Mouse (Mus musculus) cerebellum, adult 9-10 months (tissue): ENCODE measurements around the gene S1pr1.

Experiments
- DNase-seq: peaks from one replicate; pipeline ENCODE4 v3.0.0; 2022

Gene S1pr1

GRCm38 (mm10) chr3:115711924-115712807, 2.7 kb downstream of the S1pr1 start:
- no peak for DNase-seq

- no peak for DNase-seq
These were observed 3.5 kb downstream of the S1pr1 start for GRCm38 (mm10) chr3:115711393-115711792.

- no peak for DNase-seq
These were observed 4.8 kb downstream of the S1pr1 start for GRCm38 (mm10) chr3:115710051-115710450.

- DNase-seq: no peak
These were observed 5.7 kb downstream of the S1pr1 start for GRCm38 (mm10) chr3:115709118-115709574.

GRCm38 (mm10) chr3:115706736-115707135, 8.1 kb downstream of the S1pr1 start:
- DNase-seq: no peak

- DNase-seq: no peak
These were observed 10.5 kb downstream of the S1pr1 start for GRCm38 (mm10) chr3:115704254-115704908.

- DNase-seq: no peak
These were observed 11.2 kb downstream of the S1pr1 start for GRCm38 (mm10) chr3:115703720-115704119.

- no peak for DNase-seq
These were observed 12.8 kb downstream of the S1pr1 start for GRCm38 (mm10) chr3:115702089-115702488.

GRCm38 (mm10) chr3:115695194-115695891, 19.5 kb downstream of the S1pr1 start:
- DNase-seq: no peak

GRCm38 (mm10) chr3:115694168-115694567, 20.7 kb downstream of the S1pr1 start:
- no peak for DNase-seq

GRCm38 (mm10) chr3:115693390-115693789, 21.5 kb downstream of the S1pr1 start:
- no peak for DNase-seq

- DNase-seq: no peak
These were observed 22.0 kb downstream of the S1pr1 start for GRCm38 (mm10) chr3:115692857-115693256.

- no peak for DNase-seq
These were observed 22.5 kb downstream of the S1pr1 start for GRCm38 (mm10) chr3:115692384-115692783.

- no peak for DNase-seq
These were observed 25.0 kb downstream of the S1pr1 start for GRCm38 (mm10) chr3:115689920-115690319.

- no peak for DNase-seq
These were observed 25.5 kb downstream of the S1pr1 start for GRCm38 (mm10) chr3:115689352-115689751.

- DNase-seq: no peak
These were observed 27.1 kb downstream of the S1pr1 start for GRCm38 (mm10) chr3:115687821-115688220.

GRCm38 (mm10) chr3:115682328-115683088, 32.4 kb downstream of the S1pr1 start:
- DNase-seq: no peak

- DNase-seq: no peak
These were observed 33.7 kb downstream of the S1pr1 start for GRCm38 (mm10) chr3:115681184-115681583.

- no peak for DNase-seq
These were observed 35.9 kb downstream of the S1pr1 start for GRCm38 (mm10) chr3:115679022-115679421.

- no peak for DNase-seq
These were observed 39.0 kb downstream of the S1pr1 start for GRCm38 (mm10) chr3:115675546-115676535.

- no peak for DNase-seq
These were observed 40.2 kb downstream of the S1pr1 start for GRCm38 (mm10) chr3:115674665-115675064.
